Mouse (Mus musculus) mouse embryonic stem cell (cell line): ENCODE measurements around the gene Gm20388.

Experiments
- in situ Hi-C, 2 experiments: fragments of 300-500 bp; cut with MboI; formaldehyde crosslinking; loops; 1 replicate in 1 of 2; 3 replicates in 1 of 2; pipeline ENCODE4 v1.14.3; 2019 to 2020; ENCODE audit warnings: low sequenced_read_pairs in 2 of 2, low pct_unique_long_range_greater_than_20kb in 1 of 2, mixed read lengths in 1 of 2; ENCODE audit not compliant: unreplicated experiment in 1 of 2

Gene Gm20388

DNA sequence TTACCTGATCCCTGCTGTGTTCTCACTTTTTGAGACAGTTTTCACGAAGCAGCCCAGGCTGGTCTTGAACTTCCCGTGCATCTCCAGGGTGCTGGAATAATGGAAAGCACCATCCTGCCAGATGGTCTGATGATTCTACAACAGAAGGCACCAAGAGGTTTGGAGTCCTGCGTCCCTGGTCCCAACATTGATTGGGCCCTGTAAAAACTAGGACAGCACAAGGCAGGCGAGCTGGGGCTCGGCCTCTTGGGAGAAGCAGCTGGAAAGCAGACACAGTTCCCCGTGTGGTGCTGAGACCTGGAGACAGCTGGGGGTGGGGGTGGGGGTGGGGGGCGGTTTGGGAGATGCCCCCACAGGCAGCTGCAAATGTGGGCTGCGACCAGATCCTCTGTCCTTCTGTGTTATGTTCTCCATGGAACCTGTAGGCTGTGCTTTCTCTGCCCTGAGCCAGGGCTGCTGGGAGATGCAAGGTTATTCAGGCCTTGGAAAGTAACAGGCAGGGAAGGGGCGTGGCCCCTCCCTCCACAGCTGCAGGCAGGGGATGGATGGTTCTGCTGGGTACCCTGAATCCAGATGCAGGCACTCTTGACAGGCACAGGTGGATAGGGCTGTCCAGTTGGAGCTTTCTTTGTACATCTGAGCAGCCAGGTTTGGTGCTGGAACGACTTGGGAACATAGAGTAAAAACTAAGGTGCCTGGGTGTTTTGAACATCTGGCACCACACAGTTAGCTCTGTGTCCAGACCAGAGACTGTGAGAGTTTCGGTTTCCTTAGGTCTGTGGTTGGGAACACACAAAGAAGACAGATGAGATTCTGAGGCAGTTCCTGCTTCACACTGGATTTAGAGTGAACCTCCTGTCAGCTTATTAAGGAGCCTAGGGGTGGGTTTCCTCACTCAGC is 314.1 kb downstream of the Gm20388 start:
- in situ Hi-C loops: no loop called here

DNA sequence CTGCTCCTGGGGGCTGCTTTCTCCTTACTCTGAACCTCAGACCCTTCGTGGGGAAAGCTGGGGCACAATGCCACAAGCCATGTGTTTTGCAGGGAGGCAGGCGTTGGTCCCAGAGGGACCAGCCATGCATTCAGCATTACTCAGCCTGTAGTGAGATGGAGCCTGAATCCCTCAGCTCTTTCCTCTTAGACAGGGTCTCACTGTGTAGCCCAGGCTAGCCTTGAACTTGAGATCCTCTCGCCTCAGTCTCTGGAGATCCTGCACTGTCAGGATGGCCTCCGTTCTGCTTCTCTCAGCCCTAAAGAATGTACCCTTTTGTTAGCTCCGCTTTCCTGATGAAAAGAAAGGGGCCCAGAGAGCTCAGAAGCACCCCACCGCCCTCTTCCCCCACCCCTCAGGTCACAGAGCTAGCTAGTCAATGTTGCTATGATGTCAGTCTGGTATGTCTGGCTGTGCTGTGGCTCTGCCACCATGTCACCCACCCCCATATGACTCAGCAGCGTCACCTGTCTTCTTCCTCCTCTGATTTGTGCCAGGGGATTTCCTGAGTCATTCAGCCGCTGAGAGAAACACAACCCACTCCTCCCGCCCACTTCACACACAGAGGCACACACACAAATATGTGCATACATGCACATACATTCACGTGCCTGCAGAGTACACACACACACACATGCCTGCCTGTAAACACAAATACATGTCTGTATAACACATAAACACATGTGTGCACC is 314.9 kb downstream of the Gm20388 start:
- in situ Hi-C loops: no loop called here

DNA sequence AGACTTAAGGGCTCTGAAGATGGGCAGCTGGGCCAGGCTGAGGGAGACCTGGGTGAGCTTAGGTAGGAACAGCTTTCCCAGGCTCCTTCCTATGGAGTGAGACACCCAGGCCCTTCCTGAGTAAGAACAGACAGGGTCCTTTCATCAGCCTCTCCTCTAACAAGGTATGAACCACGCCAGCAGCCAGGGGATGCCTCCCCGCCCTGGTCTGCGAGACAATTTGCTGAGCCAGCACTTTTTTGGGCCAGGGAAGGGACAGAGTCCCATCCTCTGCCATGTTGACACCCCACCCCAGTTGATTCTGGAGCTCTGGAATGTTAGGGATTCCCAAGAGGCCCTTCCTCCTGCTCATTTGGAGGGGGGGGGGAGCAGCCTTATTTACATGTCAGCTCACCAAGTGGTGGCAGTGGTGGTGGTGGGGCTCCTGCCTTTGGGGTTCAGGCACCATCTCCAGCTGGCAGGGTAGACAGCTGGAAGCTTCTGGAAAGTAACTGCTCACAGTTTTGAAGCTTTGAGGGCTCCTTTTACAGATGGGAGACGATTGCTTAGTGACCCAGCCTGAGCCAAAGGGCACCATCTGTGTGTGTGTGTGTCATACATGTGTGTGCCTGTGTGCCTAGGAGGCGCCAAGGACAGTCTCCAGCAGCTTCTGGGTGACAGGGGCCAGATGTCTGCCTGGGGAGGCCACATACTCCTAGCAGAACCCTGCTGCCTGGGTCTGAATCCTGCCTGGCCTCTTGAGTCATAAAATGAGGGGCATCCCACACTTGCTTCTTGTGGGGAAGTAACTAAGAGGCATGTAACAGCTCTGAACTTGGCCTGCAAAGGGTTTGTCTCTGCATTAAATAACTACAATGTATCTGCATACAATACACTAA is 316.3 kb downstream of the Gm20388 start:
- in situ Hi-C loops: no loop called here

DNA sequence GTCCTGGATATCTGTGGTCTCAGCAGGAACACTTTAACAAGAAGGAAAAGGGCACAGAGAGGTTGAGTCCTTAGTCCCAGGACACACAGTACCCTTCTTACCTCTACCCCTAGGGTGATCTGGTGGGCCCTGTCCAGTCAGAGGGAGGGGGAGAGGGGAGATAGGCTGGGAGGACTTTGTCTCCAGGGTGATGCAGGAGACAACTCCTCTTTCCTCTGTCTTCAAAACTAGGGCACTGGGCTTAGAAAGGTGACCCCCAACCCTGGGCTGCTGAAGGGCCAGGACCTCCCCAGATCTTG is 316.9 kb downstream of the Gm20388 start:
- in situ Hi-C loops: no loop called here

DNA sequence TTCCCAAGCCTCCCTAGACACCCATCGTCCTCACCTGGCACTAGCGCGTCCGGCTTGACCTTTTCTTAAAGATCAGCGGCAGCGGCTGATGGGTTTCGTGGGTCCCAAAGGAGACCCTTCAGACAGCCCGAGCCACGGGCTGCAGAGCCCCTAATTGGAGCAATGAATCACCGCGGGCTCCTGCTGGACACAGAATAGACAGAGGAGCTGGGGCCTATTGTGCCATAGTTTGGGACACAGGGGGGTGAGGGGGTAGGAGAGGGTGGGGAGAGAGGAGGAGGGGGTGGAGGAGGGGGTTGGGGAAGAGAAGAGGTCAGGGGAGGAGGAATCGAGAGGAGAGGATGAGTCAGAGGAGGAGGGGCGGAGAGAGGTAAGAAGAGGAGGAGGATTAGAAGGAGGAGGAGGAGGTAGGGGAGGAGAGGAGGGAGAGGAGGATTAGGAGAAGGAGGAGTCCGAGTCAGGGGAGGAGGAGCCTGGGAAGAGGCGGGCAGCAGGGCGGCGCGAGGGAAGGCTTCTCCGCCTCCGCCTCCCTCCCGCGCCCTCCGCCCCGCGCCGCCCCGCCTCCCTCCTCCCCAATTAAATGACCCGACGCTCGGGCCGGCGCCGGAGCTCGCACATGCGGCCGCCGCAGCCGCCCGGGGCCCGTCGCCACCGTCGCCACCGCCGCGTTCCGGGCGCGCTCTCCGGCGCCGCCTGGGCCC is 317.4 kb downstream of the Gm20388 start, which contains the start of gene Gse1:
Gene Gse1, plus strand, starts transcription at position 566 of the 701 bp plus-strand sequence.
- in situ Hi-C loops: no loop called here

DNA sequence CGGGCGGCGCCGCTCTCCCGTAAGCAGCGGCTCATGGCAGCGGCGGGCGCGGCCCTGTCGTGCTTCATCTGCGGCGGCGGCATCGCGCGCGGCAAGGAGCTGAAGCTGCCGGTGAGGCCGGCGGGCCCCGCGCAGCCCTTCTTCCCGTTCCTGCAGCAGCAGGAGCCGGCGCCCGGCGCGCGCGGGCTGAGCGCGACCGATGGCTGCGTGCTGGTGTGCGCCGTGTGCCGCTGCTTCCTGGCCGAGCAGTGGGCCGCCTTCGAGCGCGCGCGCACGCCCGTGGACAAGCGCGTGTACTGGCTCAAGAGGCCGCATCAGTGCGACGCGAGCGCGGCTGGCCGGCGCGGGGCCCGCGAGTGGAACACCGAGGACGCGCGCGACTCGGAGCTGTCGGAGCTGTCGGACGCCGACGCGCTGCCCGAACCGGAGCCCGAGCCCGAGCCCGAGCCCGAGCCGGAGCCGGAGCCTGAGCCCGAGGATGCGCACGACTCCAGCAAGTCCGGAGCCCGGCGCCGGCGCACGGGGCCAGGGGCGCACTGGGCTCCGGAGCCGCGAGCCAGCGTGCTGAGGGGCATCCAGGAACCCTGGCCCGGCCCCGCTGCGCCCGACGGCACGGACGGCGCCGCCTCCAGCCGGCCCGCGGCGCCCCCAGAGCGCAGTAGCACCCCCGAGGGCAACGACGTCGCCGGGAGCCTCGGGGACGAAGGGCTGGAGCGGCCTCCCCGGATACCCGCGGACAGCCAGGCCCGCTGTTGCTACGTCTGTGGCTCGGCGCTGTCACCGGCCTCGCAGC is 318.3 kb downstream of the Gm20388 start:
- in situ Hi-C loops: no loop called here

DNA sequence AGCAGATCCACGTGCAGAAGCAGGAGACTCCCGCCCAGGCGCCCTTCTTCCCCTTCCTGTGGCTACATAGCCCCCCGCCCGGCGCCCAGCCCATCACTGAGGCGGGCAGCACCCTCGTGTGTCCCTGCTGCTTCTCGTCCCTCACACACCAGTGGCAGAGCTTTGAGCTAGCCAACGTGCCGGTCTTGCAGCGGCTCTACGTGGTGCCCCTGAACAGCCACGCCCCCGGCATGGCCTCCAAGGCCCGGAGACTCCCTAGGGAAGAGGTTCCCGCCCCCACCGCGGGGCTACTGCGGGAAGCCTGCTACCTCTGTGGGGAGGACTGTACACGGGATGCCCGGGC is 318.9 kb downstream of the Gm20388 start:
- in situ Hi-C loops: no loop called here

DNA sequence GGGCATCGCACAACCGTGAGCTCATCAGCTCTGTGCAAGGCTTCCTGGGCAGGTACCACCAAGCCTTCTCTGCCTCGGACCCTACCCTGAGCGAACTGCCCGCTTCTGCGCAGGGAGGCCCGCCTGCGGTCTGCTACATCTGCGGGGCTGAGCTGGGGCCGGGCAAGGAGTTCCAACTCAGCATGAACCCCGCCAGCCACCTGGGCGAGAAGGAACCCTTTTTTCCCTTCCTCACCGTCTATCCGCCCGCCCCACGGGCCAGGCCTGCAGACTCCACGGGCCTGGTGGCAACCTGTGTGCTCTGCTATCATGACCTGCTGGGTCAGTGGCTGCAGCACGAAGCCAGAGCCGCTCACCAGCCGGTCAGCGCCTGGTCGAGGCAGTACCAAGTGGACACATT is 319.4 kb downstream of the Gm20388 start:
- in situ Hi-C loops: no loop called here

DNA sequence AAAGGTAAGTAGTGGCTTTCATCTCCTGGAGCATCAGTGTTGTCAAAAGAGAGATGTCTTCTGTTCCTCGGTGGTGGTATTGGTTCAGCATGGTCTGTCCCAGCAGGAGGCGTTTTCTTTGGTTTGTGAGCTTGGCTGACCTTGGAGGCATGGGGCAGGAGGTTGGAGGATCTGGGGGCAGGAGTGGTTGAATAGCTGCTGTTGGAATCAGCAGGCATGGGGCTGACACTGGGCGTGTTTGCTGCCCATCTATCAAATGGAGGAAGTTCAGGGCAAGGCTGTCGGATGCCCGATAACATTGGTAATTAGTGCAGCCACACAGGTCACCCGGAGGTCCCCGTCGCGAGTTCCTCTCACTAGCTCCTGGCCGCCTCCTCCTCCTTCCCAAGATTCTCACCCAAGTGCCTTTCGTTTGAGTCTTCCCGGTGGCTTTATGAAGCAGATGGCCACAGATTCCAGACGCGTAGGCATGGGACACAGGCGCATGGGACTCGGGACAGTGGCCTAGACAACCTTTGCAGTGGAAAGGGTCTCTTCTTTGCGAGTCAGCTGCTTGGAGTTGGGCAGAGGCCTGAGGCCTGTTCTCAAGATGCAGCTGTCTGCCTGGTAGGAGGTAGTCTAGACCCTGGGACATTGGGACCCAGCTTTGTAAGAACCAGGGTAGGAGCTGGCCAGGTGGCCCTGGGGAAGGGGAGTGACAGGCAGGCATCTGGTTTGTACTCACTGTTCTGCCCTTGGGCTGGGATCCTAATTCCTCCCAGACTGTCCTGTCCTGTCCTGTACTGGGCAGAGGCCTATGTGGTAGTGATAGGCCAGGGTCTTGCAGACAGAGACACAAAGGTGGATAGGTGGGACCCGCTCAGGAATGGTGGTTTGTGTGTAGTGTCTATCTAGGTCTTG is 320.3 kb downstream of the Gm20388 start:
- in situ Hi-C loops: no loop called here

DNA sequence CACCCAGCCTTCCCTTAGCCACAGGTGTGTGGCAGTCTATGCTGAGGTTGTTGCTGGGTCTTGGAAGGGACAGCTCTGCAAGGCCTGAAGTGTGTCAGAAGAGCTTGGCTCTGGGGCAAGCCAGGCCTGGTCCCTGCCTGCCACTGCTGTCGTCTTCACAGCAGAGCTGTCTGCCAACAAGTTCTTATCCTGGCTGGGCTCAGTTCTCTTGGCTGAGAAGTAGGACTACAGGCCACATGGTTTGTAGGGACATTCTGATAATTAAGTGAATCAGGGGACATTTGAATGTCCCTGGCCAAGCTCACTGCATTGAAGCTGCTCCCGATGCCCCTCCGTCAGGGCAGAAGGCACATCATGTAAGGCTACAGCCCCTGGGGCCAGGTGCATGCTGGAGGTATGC is 321.2 kb downstream of the Gm20388 start:
- in situ Hi-C loops: no loop called here

DNA sequence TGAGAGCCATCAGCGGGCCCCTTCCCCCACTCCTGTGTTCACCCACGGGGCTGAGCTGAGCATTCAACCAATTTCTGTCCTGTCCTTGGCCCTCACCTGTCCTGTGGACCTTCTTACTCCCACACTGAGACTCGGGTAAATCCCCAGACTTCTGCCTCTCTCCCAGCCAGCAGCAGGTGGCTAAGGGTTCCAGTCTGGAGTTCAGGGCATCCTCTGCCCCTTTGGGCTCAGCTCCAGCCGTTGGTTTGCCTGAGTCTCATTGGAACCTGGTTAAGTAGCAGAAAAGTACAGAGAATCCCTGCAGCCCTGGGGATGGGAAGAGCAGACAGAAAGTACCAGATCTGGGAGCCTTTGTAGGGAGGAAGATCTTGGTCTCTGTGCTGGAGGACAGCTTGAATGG is 321.8 kb downstream of the Gm20388 start:
- in situ Hi-C loops: no loop called here

DNA sequence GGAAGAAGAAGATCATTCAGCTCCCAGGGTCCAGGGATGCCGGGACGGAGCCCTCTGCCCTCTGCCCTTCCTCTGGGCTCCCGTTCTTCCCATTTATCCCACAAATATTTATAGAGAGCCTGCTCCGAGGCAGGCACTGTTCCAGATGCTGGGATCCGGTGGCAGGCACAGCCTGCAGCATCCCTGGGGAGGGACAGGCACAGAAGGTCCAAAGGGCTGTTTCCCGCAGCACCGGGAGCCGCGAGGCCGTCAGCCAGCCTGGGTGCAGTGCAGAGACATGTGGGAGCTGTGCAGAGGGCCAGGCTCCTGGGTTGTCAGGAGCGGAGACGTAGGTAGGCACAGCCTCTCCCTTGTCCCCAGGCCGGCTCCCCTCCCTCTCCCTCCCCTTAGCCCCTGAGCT is 322.3 kb downstream of the Gm20388 start:
- in situ Hi-C loops: no loop called here

DNA sequence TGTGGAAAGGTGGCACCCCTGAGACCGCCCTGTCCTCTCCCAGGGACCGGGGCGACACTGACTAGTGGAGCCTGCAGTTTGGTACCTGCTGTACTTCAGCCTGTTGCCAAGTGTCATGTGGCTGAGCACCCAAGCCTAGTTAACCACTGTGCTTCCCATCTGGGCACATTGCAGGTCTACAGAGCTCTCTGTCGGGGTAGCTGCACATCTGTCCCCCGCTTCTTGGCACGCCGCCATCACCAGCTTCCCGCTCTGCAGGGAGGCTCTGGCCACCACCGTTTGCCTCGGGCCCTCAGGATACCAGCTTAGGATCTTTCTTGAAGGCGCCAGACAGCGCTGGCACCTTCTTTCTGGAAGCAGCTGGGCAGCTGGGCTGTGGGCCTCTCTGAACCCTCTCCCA is 323.8 kb downstream of the Gm20388 start:
- in situ Hi-C loops: no loop called here

DNA sequence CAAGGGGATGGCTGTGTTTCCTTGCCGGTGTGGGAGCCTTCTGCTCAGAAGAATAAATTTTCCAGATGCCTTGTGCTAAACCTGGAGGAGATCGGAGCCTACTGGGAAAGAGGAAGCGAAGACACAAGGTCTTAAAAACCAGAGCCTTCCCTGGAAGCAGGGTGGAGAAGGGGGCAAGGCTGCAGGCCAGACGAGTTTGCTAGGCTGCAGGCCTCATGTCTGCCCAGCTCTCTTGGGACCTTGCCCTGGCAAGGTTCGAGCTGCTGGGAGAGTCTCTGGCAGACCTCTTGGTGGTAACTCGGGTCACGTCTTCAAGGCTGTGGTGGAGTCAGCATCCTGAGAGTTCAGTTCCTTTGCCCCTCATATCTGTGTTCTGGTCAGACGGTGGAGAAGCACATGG is 324.2 kb downstream of the Gm20388 start:
- in situ Hi-C loops: no loop called here

DNA sequence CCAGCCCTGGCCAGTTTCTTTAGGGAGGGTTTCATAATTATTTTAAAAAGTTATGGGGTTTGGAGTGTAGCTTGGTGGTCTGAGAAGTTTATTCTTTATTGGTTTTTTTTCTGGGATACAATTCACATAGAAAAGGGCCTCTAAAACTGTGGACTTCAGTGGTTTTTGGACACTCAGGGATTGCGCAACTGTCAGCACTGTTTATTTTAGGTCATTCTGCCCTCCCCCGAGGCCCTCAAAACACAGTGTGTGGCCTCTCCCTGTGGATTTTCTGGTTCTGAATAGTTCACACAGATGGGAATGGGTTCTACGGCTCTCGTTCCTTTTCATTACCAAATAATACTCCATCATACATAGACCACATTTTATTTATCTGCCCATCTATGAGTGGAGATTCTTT is 332.6 kb downstream of the Gm20388 start:
- in situ Hi-C loops: no loop called here

DNA sequence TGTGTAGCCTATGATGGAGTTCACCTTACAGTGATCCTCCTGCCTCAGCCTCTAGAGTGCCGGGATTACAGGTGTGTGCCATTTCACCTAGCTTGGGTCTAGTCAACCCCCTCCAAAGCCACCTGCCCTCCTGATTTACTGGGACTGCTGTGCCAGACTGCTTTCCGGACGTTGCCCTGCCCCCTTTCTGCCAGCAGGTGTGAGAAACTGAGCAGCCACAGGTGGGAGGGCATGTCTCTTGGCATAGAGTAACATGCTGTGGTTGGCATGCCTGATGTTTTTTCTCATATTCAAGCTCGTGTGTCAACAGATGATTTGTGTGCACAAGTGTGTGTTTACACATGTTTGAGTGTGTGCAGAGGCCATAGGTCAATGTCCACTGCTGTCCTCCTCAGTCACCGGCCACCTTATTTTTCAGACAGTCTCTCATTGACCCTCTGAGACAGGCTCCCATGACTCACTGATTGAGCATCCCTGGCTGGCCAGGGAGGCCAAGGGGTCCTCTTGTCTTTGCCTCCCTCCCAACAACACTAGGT is 333.3 kb downstream of the Gm20388 start:
- in situ Hi-C loops: no loop called here

DNA sequence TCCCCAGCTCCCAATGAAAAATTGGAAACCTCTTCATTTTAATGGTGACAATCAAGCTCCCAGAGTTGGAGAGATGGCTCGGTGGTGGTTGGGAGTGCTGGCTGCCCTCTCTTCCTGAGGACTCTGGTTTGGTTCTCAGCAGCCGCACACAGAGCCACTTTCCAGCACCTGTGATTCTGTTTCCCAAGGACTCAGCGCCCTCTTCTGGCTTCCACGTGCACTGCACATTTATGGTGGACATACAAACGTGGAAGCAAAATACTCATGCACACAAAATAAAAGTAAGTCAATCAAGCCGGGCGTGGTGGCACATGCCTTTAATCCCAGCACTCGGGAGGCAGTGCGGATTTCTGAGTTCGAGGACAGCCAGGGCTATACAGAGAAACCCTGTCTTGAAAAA is 333.9 kb downstream of the Gm20388 start:
- in situ Hi-C loops: no loop called here
